Mouse (Mus musculus) heart, embryonic 15.5 days (tissue): ENCODE measurements at regions not wholly inside any gene's neighbourhood (a gene's known extent, or its start where the extent isn't known, plus 50 kb on each side); places are given as distances from the start of the nearest gene placed in this dataset.

ENCODE experiments used
- ATAC-seq: fragments of 200-750 bp; cut with Nextera tagmentation; replicated peaks from 2 replicates; pipeline ENCODE4 v1.8.0; 2017; ENCODE audit warnings: low read depth, moderate TSS enrichment; ENCODE audit not compliant: insufficient number of reproducible peaks, insufficient read depth, low FRiP score
- H3K27ac ChIP-seq: fragments of 300-500 bp; sonication (generic); 2 replicates; pipeline ENCODE4 v1.5.1; 2015; ENCODE audit warnings: mild to moderate bottlenecking, inconsistent platforms
- H3K27me3 ChIP-seq: fragments of 300-500 bp; sonication (generic); 2 replicates; pipeline ENCODE4 v1.6.1; 2015; ENCODE audit warnings: inconsistent platforms
- H3K36me3 ChIP-seq: fragments of 300-500 bp; sonication (generic); 2 replicates; pipeline ENCODE4 v1.6.1; 2015; ENCODE audit warnings: mild to moderate bottlenecking, inconsistent platforms
- H3K4me1 ChIP-seq: fragments of 300-500 bp; sonication (generic); replicated peaks from 2 replicates; pipeline ENCODE4 v1.6.1; 2015; ENCODE audit warnings: inconsistent platforms
- H3K4me2 ChIP-seq: fragments of 300-500 bp; sonication (generic); 2 replicates; pipeline ENCODE4 v1.6.1; 2015; ENCODE audit warnings: inconsistent platforms, mild to moderate bottlenecking, moderate library complexity
- H3K4me3 ChIP-seq: fragments of 300-500 bp; sonication (generic); 2 replicates; pipeline ENCODE4 v1.5.1; 2015; ENCODE audit warnings: mild to moderate bottlenecking, inconsistent platforms
- H3K9ac ChIP-seq: fragments of 300-500 bp; sonication (generic); 2 replicates; pipeline ENCODE4 v1.6.1; 2015; ENCODE audit warnings: mild to moderate bottlenecking, inconsistent platforms
- H3K9me3 ChIP-seq: fragments of 300-500 bp; sonication (generic); replicated peaks from 2 replicates; pipeline ENCODE4 v1.6.1; 2016; ENCODE audit warnings: inconsistent platforms
- WGBS: fragments of 180-500 bp; shearing (Covaris S2); methylation state at CpG from one replicate; pipeline ENCODE4 v1.1.7; 2015; ENCODE audit warnings: mixed read lengths; 5-methylcytosine and 5-hydroxymethylcytosine counted together

- Histone ChIP-seq H3K36me3 (no peaks in the 10 kb centered on the region), H3K27ac (no peak overlapping the region), H3K4me3 (no peak overlapping the region), H3K9ac (no peak overlapping the region), H3K27me3 (no peaks in the 10 kb centered on the region), H3K4me1 (no peaks in the 10 kb centered on the region), H3K4me2 (no peak overlapping the region), H3K9me3 (no peaks in the 10 kb centered on the region)
- WGBS: 67% methylated on average over 3 of the region's 3 CpGs
- ATAC-seq: no peak
These were observed 50.8 kb upstream of the Rpl10-ps3 start for GRCm38 (mm10) chr9:50395543-50395942.

GRCm38 (mm10) chr9:50396051-50396450, 51.3 kb upstream of the Rpl10-ps3 start:
- no peak for ATAC-seq
- H3K4me1 ChIP-seq: no peaks in the 10 kb centered on the region
- H3K36me3 ChIP-seq: no peaks in the 10 kb centered on the region
- H3K27ac ChIP-seq: no peak overlapping the region
- no peaks in the 10 kb centered on the region for H3K27me3 ChIP-seq
- H3K9ac ChIP-seq: no peak overlapping the region
- no peak overlapping the region for H3K4me3 ChIP-seq
- no peak overlapping the region for H3K4me2 ChIP-seq
- 60% methylated on average over 7 of the region's 7 CpGs for WGBS
- no peaks in the 10 kb centered on the region for H3K9me3 ChIP-seq

- Histone ChIP-seq H3K27me3 (no peaks in the 10 kb centered on the region), H3K9me3 (no peaks in the 10 kb centered on the region), H3K4me1 (no peaks in the 10 kb centered on the region), H3K4me2 (no peak overlapping the region), H3K27ac (no peak overlapping the region), H3K36me3 (no peaks in the 10 kb centered on the region), H3K9ac (no peak overlapping the region), H3K4me3 (no peak overlapping the region)
- no peak for ATAC-seq
- WGBS: 64% methylated on average over 4 of the region's 4 CpGs
These were observed 63.6 kb upstream of the Rpl10-ps3 start for GRCm38 (mm10) chr9:50408396-50408795.

- H3K9me3 ChIP-seq: no peaks in the 10 kb centered on the region
- H3K9ac ChIP-seq: no peak overlapping the region
- H3K4me2 ChIP-seq: no peak overlapping the region
- H3K36me3 ChIP-seq: no peaks in the 10 kb centered on the region
- H3K4me1 ChIP-seq: no peaks in the 10 kb centered on the region
- no peak for ATAC-seq
- no peaks in the 10 kb centered on the region for H3K27me3 ChIP-seq
- H3K4me3 ChIP-seq: no peak overlapping the region
- H3K27ac ChIP-seq: no peak overlapping the region
- WGBS: 60% methylated on average over 4 of the region's 4 CpGs
These were observed 64.1 kb upstream of the Rpl10-ps3 start for GRCm38 (mm10) chr9:50408845-50409244.

GRCm38 (mm10) chr9:50412986-50413385, 68.2 kb upstream of the Rpl10-ps3 start:
- ATAC-seq: no peak
- WGBS: 84% methylated on average over 8 of the region's 8 CpGs
- Histone ChIP-seq H3K4me2 (no peak overlapping the region), H3K9me3 (no peaks in the 10 kb centered on the region), H3K27ac (no peak overlapping the region), H3K4me1 (no peaks in the 10 kb centered on the region), H3K4me3 (no peak overlapping the region), H3K27me3 (no peaks in the 10 kb centered on the region), H3K36me3 (no peaks in the 10 kb centered on the region), H3K9ac (no peak overlapping the region)

- no peak overlapping the region for H3K9ac ChIP-seq
- H3K9me3 ChIP-seq: no peaks in the 10 kb centered on the region
- no peaks in the 10 kb centered on the region for H3K27me3 ChIP-seq
- 74% methylated on average over 9 of the region's 9 CpGs for WGBS
- H3K27ac ChIP-seq: no peak overlapping the region
- H3K4me2 ChIP-seq: no peak overlapping the region
- ATAC-seq: no peak
- H3K4me1 ChIP-seq: no peaks in the 10 kb centered on the region
- no peaks in the 10 kb centered on the region for H3K36me3 ChIP-seq
- H3K4me3 ChIP-seq: no peak overlapping the region
These were observed 69.0 kb upstream of the Rpl10-ps3 start for GRCm38 (mm10) chr9:50413514-50414335.

- H3K4me3 ChIP-seq: no peak overlapping the region
- H3K4me1 ChIP-seq: no peaks in the 10 kb centered on the region
- 67% methylated on average over 6 of the region's 6 CpGs for WGBS
- no peaks in the 10 kb centered on the region for H3K27me3 ChIP-seq
- no peak overlapping the region for H3K4me2 ChIP-seq
- no peaks in the 10 kb centered on the region for H3K36me3 ChIP-seq
- H3K27ac ChIP-seq: no peak overlapping the region
- no peaks in the 10 kb centered on the region for H3K9me3 ChIP-seq
- ATAC-seq: no peak
- H3K9ac ChIP-seq: no peak overlapping the region
These were observed 70.1 kb upstream of the Rpl10-ps3 start for GRCm38 (mm10) chr9:50414796-50415340.

GRCm38 (mm10) chr9:50416677-50417076, 71.9 kb upstream of the Rpl10-ps3 start:
- no peak overlapping the region for H3K27ac ChIP-seq
- H3K9ac ChIP-seq: no peak overlapping the region
- no peak for ATAC-seq
- H3K4me1 ChIP-seq: no peaks in the 10 kb centered on the region
- WGBS: 41% methylated on average over 3 of the region's 3 CpGs
- no peaks in the 10 kb centered on the region for H3K27me3 ChIP-seq
- no peaks in the 10 kb centered on the region for H3K36me3 ChIP-seq
- H3K4me2 ChIP-seq: no peak overlapping the region
- no peak overlapping the region for H3K4me3 ChIP-seq
- no peaks in the 10 kb centered on the region for H3K9me3 ChIP-seq

GRCm38 (mm10) chr9:50421061-50421460, 73.3 kb upstream of the Plet1 start:
- no peak overlapping the region for H3K4me3 ChIP-seq
- H3K27me3 ChIP-seq: no peaks in the 10 kb centered on the region
- H3K9me3 ChIP-seq: no peaks in the 10 kb centered on the region
- H3K4me1 ChIP-seq: no peaks in the 10 kb centered on the region
- H3K27ac ChIP-seq: no peak overlapping the region
- ATAC-seq: no peak
- H3K9ac ChIP-seq: no peak overlapping the region
- 97% methylated on average over 2 of the region's 2 CpGs for WGBS
- no peaks in the 10 kb centered on the region for H3K36me3 ChIP-seq
- H3K4me2 ChIP-seq: no peak overlapping the region

GRCm38 (mm10) chr9:50421572-50422285, 72.6 kb upstream of the Plet1 start:
- Histone ChIP-seq H3K27ac (no peak overlapping the region), H3K4me3 (no peak overlapping the region), H3K36me3 (no peaks in the 10 kb centered on the region), H3K27me3 (no peaks in the 10 kb centered on the region), H3K4me1 (no peaks in the 10 kb centered on the region), H3K9ac (no peak overlapping the region), H3K4me2 (no peak overlapping the region), H3K9me3 (no peaks in the 10 kb centered on the region)
- 81% methylated on average over 23 of the region's 23 CpGs for WGBS
- no peak for ATAC-seq

GRCm38 (mm10) chr9:50425866-50426495, 68.3 kb upstream of the Plet1 start:
- Histone ChIP-seq H3K4me2 (no peak overlapping the region), H3K9me3 (no peaks in the 10 kb centered on the region), H3K27ac (no peak overlapping the region), H3K4me1 (no peaks in the 10 kb centered on the region), H3K27me3 (0 out of 2 replicates have a peak, but pooled peaks cover 8% of the 10 kb centered on the region), H3K36me3 (no peaks in the 10 kb centered on the region), H3K9ac (no peak overlapping the region), H3K4me3 (no peak overlapping the region)
- ATAC-seq: no peak
- WGBS: 35% methylated on average over 4 of the region's 4 CpGs
